Comparison of ENCODE assay signal across 8 mouse cellular contexts in the genomic region with DNA sequence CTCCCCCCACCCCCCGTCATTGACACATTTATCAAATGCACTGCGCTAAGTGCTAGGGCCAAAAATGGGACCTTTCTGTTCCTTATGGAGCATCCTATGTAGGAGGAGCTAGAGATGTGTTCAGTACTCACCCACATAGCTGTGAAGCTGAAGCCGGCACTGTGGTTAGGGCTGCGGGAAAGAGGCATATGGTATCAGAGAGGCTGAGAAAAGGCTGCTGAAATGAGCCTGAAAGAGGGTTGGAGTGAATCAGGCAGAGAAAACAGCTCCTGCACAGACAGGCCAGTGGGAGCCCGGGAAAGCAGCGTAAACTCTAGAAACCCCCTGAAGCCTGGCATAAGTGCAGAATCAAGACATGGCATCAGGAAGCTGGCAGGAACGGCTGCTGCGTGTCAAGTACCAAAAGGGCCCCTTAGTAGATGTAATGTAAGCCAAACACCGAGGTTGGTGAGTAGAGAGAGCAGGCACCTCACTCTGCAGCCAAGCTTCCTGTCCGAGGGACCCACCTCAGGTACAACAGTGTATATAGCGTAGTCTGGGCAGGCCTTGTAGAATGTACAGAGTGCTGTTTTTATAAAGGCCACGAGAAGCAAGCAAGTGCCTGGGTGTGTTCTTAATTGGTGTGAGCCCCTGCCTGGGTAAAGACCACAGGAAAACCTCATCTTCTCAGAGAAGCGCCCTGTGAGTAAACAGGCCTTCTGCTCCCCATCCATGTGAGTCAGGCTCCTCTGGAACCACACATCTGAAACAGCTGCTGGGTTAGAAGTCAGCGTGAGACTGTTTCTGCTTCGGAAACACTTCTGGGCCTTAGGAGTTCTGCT. TPM values are rescaled to one million over a fixed set of nuclear protein-coding genes. Genes with fewer than 3 reads are reported as not detected.
DNase-seq lines count a peak whose midpoint lies in the region; ATAC-seq lines count a peak whose summit lies in the region.

No protein-coding gene starts in this region.

- no peak for DNase-seq in liver, embryonic 13.5 days
- DNase-seq in liver, embryonic 11.5 days (ENCODE audit: low spot score): no peak
- peak; percentile 57 to 74 for DNase-seq in left cerebral cortex, adult 8-10 months (ENCODE audit: low spot score in 2 of 2)
- DNase-seq in right cerebral cortex, postnatal 4 days: peak; percentile 15
- DNase-seq in kidney, postnatal 10 days: no peak
- DNase-seq in gastrocnemius, postnatal 14 days: no peak
- no peak for DNase-seq in retina, embryonic 14.5 days (ENCODE audit: low spot score)

- no peak for ATAC-seq in liver, embryonic 13.5 days (ENCODE audit: low read depth)
- no peak for ATAC-seq in liver, embryonic 11.5 days (replicated peaks; ENCODE audit: low FRiP score)
- ATAC-seq in embryonic facial prominence, embryonic 13.5 days (ENCODE audit: insufficient number of reproducible peaks, insufficient read depth, low FRiP score, low TSS enrichment, low read depth): no peak

- no peak overlapping the region for H3K9ac ChIP-seq in liver, embryonic 13.5 days
- no peak overlapping the region for H3K9ac ChIP-seq in liver, embryonic 11.5 days (ENCODE audit: low read depth, low read length)
- H3K9ac ChIP-seq in embryonic facial prominence, embryonic 13.5 days: peak overlapping the region; percentile 6; the same call in 1 of the 2 replicates

- peak overlapping the region; percentile 28 for H3K4me2 ChIP-seq in liver, embryonic 13.5 days
- no peak overlapping the region for H3K4me2 ChIP-seq in liver, embryonic 11.5 days
- H3K4me2 ChIP-seq in embryonic facial prominence, embryonic 13.5 days: no peak overlapping the region

- H3K4me3 ChIP-seq in liver, embryonic 13.5 days (replicated peaks): no peak overlapping the region
- no peak overlapping the region for H3K4me3 ChIP-seq in liver, embryonic 11.5 days (ENCODE audit: low read depth, low read length)
- H3K4me3 ChIP-seq in embryonic facial prominence, embryonic 13.5 days: no peak overlapping the region

- no peak overlapping the region; the same call in 1 of the 2 replicates for H3K27ac ChIP-seq in liver, embryonic 13.5 days
- no peak overlapping the region for H3K27ac ChIP-seq in liver, embryonic 11.5 days (ENCODE audit: low read depth, low read length)
- H3K27ac ChIP-seq in embryonic facial prominence, embryonic 13.5 days: peak overlapping the region; percentile 78

- peaks cover 9% of the 10 kb centered on the region for H3K36me3 ChIP-seq in liver, embryonic 13.5 days
- H3K36me3 ChIP-seq in liver, embryonic 11.5 days (ENCODE audit: control insufficient read depth, insufficient read depth, low read length): no peaks in the 10 kb centered on the region; the same call in 1 of the 2 replicates
- no peaks in the 10 kb centered on the region for H3K36me3 ChIP-seq in embryonic facial prominence, embryonic 13.5 days

- H3K9me3 ChIP-seq in liver, embryonic 13.5 days (replicated peaks): no peaks in the 10 kb centered on the region
- H3K9me3 ChIP-seq in liver, embryonic 11.5 days (ENCODE audit: control insufficient read depth, low read length): no peaks in the 10 kb centered on the region
- no peaks in the 10 kb centered on the region for H3K9me3 ChIP-seq in embryonic facial prominence, embryonic 13.5 days

- 45% methylated on average over 15 of the region's 15 CpGs for WGBS in liver, embryonic 13.5 days (ENCODE audit: insufficient replicate concordance)
- WGBS in liver, embryonic 11.5 days: 60% methylated on average over 15 of the region's 15 CpGs
- WGBS in embryonic facial prominence, embryonic 13.5 days: 57% methylated on average over 15 of the region's 15 CpGs

- H3K4me1 ChIP-seq in liver, embryonic 13.5 days (replicated peaks): peaks cover 49% of the 10 kb centered on the region
- peaks cover 32% of the 10 kb centered on the region for H3K4me1 ChIP-seq in liver, embryonic 11.5 days (replicated peaks; ENCODE audit: control insufficient read depth, insufficient read depth, low read length)
- H3K4me1 ChIP-seq in embryonic facial prominence, embryonic 13.5 days: peaks cover 31% of the 10 kb centered on the region

- no peaks in the 10 kb centered on the region for H3K27me3 ChIP-seq in liver, embryonic 13.5 days
- H3K27me3 ChIP-seq in liver, embryonic 11.5 days (replicated peaks; ENCODE audit: control insufficient read depth, insufficient read depth, low read length): no peaks in the 10 kb centered on the region
- no peaks in the 10 kb centered on the region for H3K27me3 ChIP-seq in embryonic facial prominence, embryonic 13.5 days

- intact Hi-C loops in gastrocnemius, postnatal 14 days (cut with DNase I; ENCODE audit: low total_unique reads): no loop called here

RNA-seq across cellular contexts. Expression of a gene that starts 10.9 kb away (rescaled TPM):
- polyA plus RNA-seq in liver, embryonic 13.5 days (2015; fragmentation: Nextera tagmentation; extraction: Ambion mirVana): 34.8 and 41.8 TPM in 2 replicates
- 36.4 and 38.6 TPM in 2 replicates for polyA plus RNA-seq in liver, embryonic 11.5 days (2014; fragmentation: Nextera tagmentation; extraction: Ambion mirVana)
- 65.9 and 69.1 TPM in 2 replicates for polyA plus RNA-seq in embryonic facial prominence, embryonic 13.5 days (2015; fragmentation: Nextera tagmentation; extraction: Ambion mirVana)
- total RNA-seq in left cerebral cortex, adult 8-10 months (2022): 100 to 1,000 TPM; 185 to 195 (median 192) TPM
- 100 to 1,000 TPM; 186 to 210 TPM for total RNA-seq in gastrocnemius, postnatal 14 days (2021)

RNA-seq across cellular contexts. Expression of a gene that starts 16.0 kb away (rescaled TPM):
- 31.3 and 38.0 TPM in 2 replicates for polyA plus RNA-seq in liver, embryonic 13.5 days (2015; fragmentation: Nextera tagmentation; extraction: Ambion mirVana)
- 60.5 and 65.3 TPM in 2 replicates for polyA plus RNA-seq in liver, embryonic 11.5 days (2014; fragmentation: Nextera tagmentation; extraction: Ambion mirVana)
- polyA plus RNA-seq in embryonic facial prominence, embryonic 13.5 days (2015; fragmentation: Nextera tagmentation; extraction: Ambion mirVana): 84.4 and 88.3 TPM in 2 replicates
- 10 to 100 TPM; 69.9 to 73.9 (median 72.3) TPM for total RNA-seq in left cerebral cortex, adult 8-10 months (2022)
- 10 to 100 TPM; 41.3 to 44.6 TPM for total RNA-seq in gastrocnemius, postnatal 14 days (2021)

RNA-seq across cellular contexts. Expression of a gene that starts 31.1 kb away (rescaled TPM):
- 0.14 and 0.22 TPM in 2 replicates for polyA plus RNA-seq in liver, embryonic 13.5 days (2015; fragmentation: Nextera tagmentation; extraction: Ambion mirVana)
- 0.08 TPM in 1 of 2 replicates, not detected in the other for polyA plus RNA-seq in liver, embryonic 11.5 days (2014; fragmentation: Nextera tagmentation; extraction: Ambion mirVana)
- 0.54 and 1.0 TPM in 2 replicates for polyA plus RNA-seq in embryonic facial prominence, embryonic 13.5 days (2015; fragmentation: Nextera tagmentation; extraction: Ambion mirVana)
- total RNA-seq in left cerebral cortex, adult 8-10 months (2022): under 1 TPM in 2 of 4 experiments, not detected in 2; 0.27 to 0.33 TPM
- total RNA-seq in gastrocnemius, postnatal 14 days (2021): 100 to 1,000 TPM; 106 to 144 TPM

RNA-seq across cellular contexts. Expression of a gene that starts 42.5 kb away (rescaled TPM):
- 17.3 and 21.5 TPM in 2 replicates for polyA plus RNA-seq in liver, embryonic 13.5 days (2015; fragmentation: Nextera tagmentation; extraction: Ambion mirVana)
- polyA plus RNA-seq in liver, embryonic 11.5 days (2014; fragmentation: Nextera tagmentation; extraction: Ambion mirVana): 21.1 and 21.8 TPM in 2 replicates
- polyA plus RNA-seq in embryonic facial prominence, embryonic 13.5 days (2015; fragmentation: Nextera tagmentation; extraction: Ambion mirVana): 39.3 and 43.7 TPM in 2 replicates
- total RNA-seq in left cerebral cortex, adult 8-10 months (2022): 10 to 100 TPM; 48.4 to 52.3 (median 50.0) TPM
- total RNA-seq in gastrocnemius, postnatal 14 days (2021): 10 to 100 TPM; 24.8 to 26.3 TPM

Comparison
In these comparisons a context has a peak if more than half of its experiments do, and no peak if none do; other contexts are left out.
1. DNase-seq: peak in left cerebral cortex, adult 8-10 months (2 of 2) and right cerebral cortex, postnatal 4 days (single experiment); none in liver, embryonic 13.5 days (single experiment), liver, embryonic 11.5 days (single experiment), kidney, postnatal 10 days (single experiment), gastrocnemius, postnatal 14 days (single experiment) and retina, embryonic 14.5 days (single experiment).